Mouse (Mus musculus) liver, embryonic 11.5 days (tissue): ENCODE measurements at regions not wholly inside any gene's neighbourhood (a gene's known extent, or its start where the extent isn't known, plus 50 kb on each side); places are given as distances from the start of the nearest gene placed in this dataset.

Experiments used
- ATAC-seq: fragments of 200-750 bp; cut with Nextera tagmentation; replicated peaks from 2 replicates; pipeline ENCODE4 v1.8.0; 2017; ENCODE audit warnings: moderate number of reproducible peaks, mild to moderate bottlenecking, moderate TSS enrichment, moderate library complexity; ENCODE audit not compliant: low FRiP score
- DNase-seq: peaks from one replicate; pipeline ENCODE4 v3.0.0-alpha.2; 2017; ENCODE audit warnings: low spot score
- H3K27ac ChIP-seq: fragments of 300-500 bp; sonication (generic); 2 replicates; pipeline ENCODE4 v1.5.1; 2014; ENCODE audit warnings: mild to moderate bottlenecking, low read depth, low read length, control low read depth
- H3K27me3 ChIP-seq: fragments of 300-500 bp; sonication (generic); replicated peaks from 2 replicates; pipeline ENCODE4 v1.6.1; 2014; ENCODE audit warnings: low read length, mixed read lengths; ENCODE audit not compliant: control insufficient read depth, insufficient read depth
- H3K36me3 ChIP-seq: fragments of 300-500 bp; sonication (generic); 2 replicates; pipeline ENCODE4 v1.6.1; 2014; ENCODE audit warnings: mild to moderate bottlenecking, low read length, moderate library complexity, mixed read lengths; ENCODE audit not compliant: control insufficient read depth, insufficient read depth
- H3K4me1 ChIP-seq: fragments of 300-500 bp; sonication (generic); replicated peaks from 2 replicates; pipeline ENCODE4 v1.6.1; 2014; ENCODE audit warnings: low read length, mixed read lengths; ENCODE audit not compliant: control insufficient read depth, insufficient read depth
- H3K4me2 ChIP-seq: fragments of 300-500 bp; sonication (generic); 2 replicates; pipeline ENCODE4 v1.6.1; 2014; ENCODE audit warnings: mild to moderate bottlenecking, control low read depth, moderate library complexity
- H3K4me3 ChIP-seq: fragments of 300-500 bp; sonication (generic); 2 replicates; pipeline ENCODE4 v1.5.1; 2014; ENCODE audit warnings: low read depth, low read length, control low read depth
- H3K9ac ChIP-seq: fragments of 300-500 bp; sonication (generic); 2 replicates; pipeline ENCODE4 v1.6.1; 2014; ENCODE audit warnings: low read depth, low read length, control low read depth
- H3K9me3 ChIP-seq: fragments of 300-500 bp; sonication (generic); 2 replicates; pipeline ENCODE4 v1.6.1; 2016; ENCODE audit warnings: low read length, inconsistent platforms, mixed read lengths; ENCODE audit not compliant: control insufficient read depth
- WGBS: fragments of 180-500 bp; shearing (Covaris S2); extraction: QIAGEN DNeasy Blood & Tissue Kit; methylation state at CpG from one replicate; pipeline ENCODE4 v1.1.7; 2014; 5-methylcytosine and 5-hydroxymethylcytosine counted together

DNA sequence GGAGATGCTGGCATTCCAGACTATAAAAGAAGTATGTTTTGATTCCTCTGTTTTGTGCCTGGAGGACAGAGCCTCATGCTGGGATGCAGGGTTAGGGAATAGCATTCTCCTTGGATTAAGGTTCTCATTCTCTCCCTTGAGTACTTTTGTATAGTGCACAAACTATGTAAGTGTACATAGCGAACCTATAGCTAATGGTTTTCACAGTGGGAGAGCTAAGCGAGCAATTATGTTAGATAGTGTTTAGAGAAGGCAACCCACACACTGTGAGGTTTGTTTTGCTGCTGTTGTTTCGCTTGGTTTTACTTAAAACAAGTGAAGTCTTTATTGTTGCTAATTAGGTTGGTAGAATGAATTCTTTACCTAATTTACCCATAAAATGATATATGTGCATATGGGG is 266.2 kb downstream of the 1700017N19Rik start:
- ATAC-seq (no peak), DNase-seq (no peak)
- WGBS, result 66% methylated on average over 3 of the region's 3 CpGs
- Histone ChIP-seq H3K27me3 (no peaks in the 10 kb centered on the region), H3K4me2 (no peak overlapping the region), H3K9me3 (no peaks in the 10 kb centered on the region), H3K36me3 (no peaks in the 10 kb centered on the region), H3K9ac (no peak overlapping the region), H3K4me3 (no peak overlapping the region), H3K4me1 (no peaks in the 10 kb centered on the region), H3K27ac (no peak overlapping the region)

DNA sequence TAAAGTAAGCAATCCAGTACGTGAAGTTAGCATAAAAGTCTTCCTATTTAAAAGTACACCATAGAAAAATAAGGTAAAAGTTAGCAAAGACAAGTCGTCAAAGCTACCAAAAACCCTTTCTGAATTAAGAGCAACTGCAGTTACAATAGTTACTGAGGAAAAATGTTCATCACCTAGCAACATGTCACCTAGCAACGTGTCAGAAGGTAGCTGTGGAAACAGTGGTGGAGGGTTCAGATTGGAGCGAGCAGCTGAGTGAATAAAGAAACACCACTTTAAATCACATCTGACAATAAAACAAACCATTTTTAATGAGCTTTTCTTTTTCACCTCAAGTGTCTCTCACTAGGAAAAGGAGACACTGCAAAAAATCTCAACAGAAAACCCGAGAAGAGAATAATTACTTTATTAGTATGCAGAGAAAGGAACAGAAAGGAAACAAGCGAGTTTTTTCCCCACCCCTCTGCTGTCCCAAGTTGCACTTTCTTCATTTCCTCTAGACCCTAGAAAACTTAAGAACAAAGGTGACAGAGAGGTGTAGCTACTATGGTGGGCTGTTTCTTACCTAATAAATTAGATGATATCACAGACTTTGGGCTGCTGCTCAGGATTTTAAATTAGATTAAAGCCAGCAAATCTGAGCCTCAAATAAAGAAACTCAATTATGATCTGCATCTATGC is 275.4 kb downstream of the 1700017N19Rik start:
- ATAC-seq, result no peak
- no peak overlapping the region for H3K27ac ChIP-seq
- no peak for DNase-seq

GRCm38 (mm10) chr10:100868360-100868916 is 278.2 kb downstream of the 1700017N19Rik start:
- H3K27me3 ChIP-seq, result no peaks in the 10 kb centered on the region
- no peak overlapping the region for H3K9ac ChIP-seq
- DNase-seq (no peak), ATAC-seq (no peak)
- H3K36me3 ChIP-seq, result no peaks in the 10 kb centered on the region
- WGBS, result 44% methylated on average over 3 of the region's 3 CpGs
- H3K27ac ChIP-seq, result no peak overlapping the region
- no peak overlapping the region for H3K4me3 ChIP-seq
- H3K4me1 ChIP-seq, result no peaks in the 10 kb centered on the region
- no peak overlapping the region for H3K4me2 ChIP-seq
- H3K9me3 ChIP-seq, result no peaks in the 10 kb centered on the region

More for the DNA sequence above, 275.4 kb downstream of the 1700017N19Rik start:
- Histone ChIP-seq H3K4me2 (no peak overlapping the region), H3K36me3 (no peaks in the 10 kb centered on the region), H3K4me3 (no peak overlapping the region), H3K27me3 (no peaks in the 10 kb centered on the region), H3K4me1 (no peaks in the 10 kb centered on the region), H3K9ac (no peak overlapping the region), H3K9me3 (no peaks in the 10 kb centered on the region)
- 53% methylated on average over 6 of the region's 6 CpGs for WGBS

DNA sequence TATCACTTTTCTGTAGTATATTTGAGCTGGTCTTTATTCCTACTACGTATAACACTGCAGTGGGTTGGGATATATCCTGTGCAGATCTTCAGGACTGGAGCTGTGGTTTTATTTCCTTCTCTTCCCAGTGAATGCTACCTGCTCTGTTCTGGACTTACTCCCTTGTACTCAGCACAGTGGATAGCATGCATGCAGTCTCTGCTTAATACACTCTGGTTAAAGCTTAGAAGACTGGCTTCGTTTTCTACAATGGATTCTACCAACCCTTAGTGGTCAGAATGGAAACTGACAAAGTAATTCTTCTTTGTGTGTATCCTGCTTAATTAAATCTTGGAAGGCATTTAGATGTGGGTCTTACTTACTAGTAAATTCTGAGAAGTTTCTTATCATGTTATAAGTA is 292.3 kb downstream of the 1700017N19Rik start:
- ATAC-seq (no peak), DNase-seq (no peak)
- H3K27me3 ChIP-seq, result no peaks in the 10 kb centered on the region
- no peak overlapping the region for H3K27ac ChIP-seq
- H3K4me2 ChIP-seq, result no peak overlapping the region
- WGBS, result 81% methylated on average over 2 of the region's 2 CpGs
- H3K4me1 ChIP-seq, result no peaks in the 10 kb centered on the region
- H3K36me3 ChIP-seq, result no peaks in the 10 kb centered on the region
- no peak overlapping the region for H3K4me3 ChIP-seq
- no peaks in the 10 kb centered on the region for H3K9me3 ChIP-seq
- no peak overlapping the region for H3K9ac ChIP-seq

- Histone ChIP-seq H3K9me3 (no peaks in the 10 kb centered on the region), H3K27ac (no peak overlapping the region), H3K4me1 (no peaks in the 10 kb centered on the region), H3K27me3 (no peaks in the 10 kb centered on the region), H3K36me3 (no peaks in the 10 kb centered on the region), H3K9ac (no peak overlapping the region), H3K4me2 (no peak overlapping the region), H3K4me3 (no peak overlapping the region)
- DNase-seq (no peak), ATAC-seq (no peak)
- WGBS, result 74% methylated on average over 2 of the region's 2 CpGs
These were observed 332.7 kb downstream of the 1700017N19Rik start for GRCm38 (mm10) chr10:100922976-100923375.

- no peaks in the 10 kb centered on the region for H3K36me3 ChIP-seq
- H3K4me2 ChIP-seq, result no peak overlapping the region
- no peak overlapping the region for H3K4me3 ChIP-seq
- no peak overlapping the region for H3K27ac ChIP-seq
- no peaks in the 10 kb centered on the region for H3K4me1 ChIP-seq
- no peak for DNase-seq
- no peaks in the 10 kb centered on the region for H3K27me3 ChIP-seq
- no peak overlapping the region for H3K9ac ChIP-seq
- WGBS, result 50% methylated on average over 3 of the region's 3 CpGs
- no peak for ATAC-seq
- no peaks in the 10 kb centered on the region for H3K9me3 ChIP-seq
These were observed 336.8 kb downstream of the 1700017N19Rik start for GRCm38 (mm10) chr10:100927086-100927485.

GRCm38 (mm10) chr10:100931739-100932138 is 341.5 kb downstream of the 1700017N19Rik start:
- Histone ChIP-seq H3K4me2 (no peak overlapping the region), H3K27ac (no peak overlapping the region), H3K36me3 (no peaks in the 10 kb centered on the region), H3K9ac (no peak overlapping the region), H3K4me1 (no peaks in the 10 kb centered on the region), H3K9me3 (no peaks in the 10 kb centered on the region), H3K4me3 (no peak overlapping the region), H3K27me3 (no peaks in the 10 kb centered on the region)
- ATAC-seq (no peak), DNase-seq (no peak)
- WGBS, result 84% methylated on average over 1 of the region's 1 CpGs

DNA sequence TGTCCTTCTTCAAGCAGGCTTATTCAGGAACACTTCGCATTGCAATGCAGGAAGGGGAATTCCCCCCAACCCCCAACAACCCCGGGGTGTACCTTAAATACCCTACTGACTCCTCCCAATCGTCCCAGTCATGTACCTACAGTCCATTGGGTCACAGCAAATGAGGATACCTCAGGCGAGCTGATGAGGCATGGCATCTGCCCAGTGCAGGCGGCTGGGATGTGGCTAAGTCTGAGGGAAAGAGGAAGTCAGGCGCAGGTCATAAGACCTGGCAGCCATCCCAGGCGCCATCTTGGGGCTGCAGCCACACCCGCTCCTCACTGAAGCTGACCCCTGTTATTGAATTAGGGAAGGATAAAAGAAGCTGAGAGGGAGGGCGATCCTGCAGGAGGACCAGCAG is 368.1 kb downstream of the 1700017N19Rik start:
- no peaks in the 10 kb centered on the region for H3K9me3 ChIP-seq
- no peaks in the 10 kb centered on the region for H3K27me3 ChIP-seq
- no peak overlapping the region for H3K4me3 ChIP-seq
- no peak overlapping the region for H3K9ac ChIP-seq
- DNase-seq (no peak), ATAC-seq (no peak)
- H3K36me3 ChIP-seq, result no peaks in the 10 kb centered on the region
- no peaks in the 10 kb centered on the region for H3K4me1 ChIP-seq
- no peak overlapping the region for H3K4me2 ChIP-seq
- 79% methylated on average over 9 of the region's 9 CpGs for WGBS
- H3K27ac ChIP-seq, result no peak overlapping the region

GRCm38 (mm10) chr10:101003469-101003868 is 413.2 kb downstream of the 1700017N19Rik start:
- no peak overlapping the region for H3K4me2 ChIP-seq
- DNase-seq, result no peak
- no peak overlapping the region for H3K9ac ChIP-seq
- H3K4me1 ChIP-seq, result no peaks in the 10 kb centered on the region
- no peaks in the 10 kb centered on the region for H3K36me3 ChIP-seq
- 66% methylated on average over 2 of the region's 2 CpGs for WGBS
- no peak overlapping the region for H3K27ac ChIP-seq
- no peak overlapping the region for H3K4me3 ChIP-seq
- no peaks in the 10 kb centered on the region for H3K9me3 ChIP-seq
- no peak for ATAC-seq
- H3K27me3 ChIP-seq, result no peaks in the 10 kb centered on the region
